Mouse (Mus musculus): Measurements from ENCODE around the gene Grip2.

GRCm38 (mm10) chr6:91839010-91839871 lies 12.2 kb upstream of the Grip2 start:
- TF ChIP-seq CTCF (IDR thresholded peaks at IDR 0.05; ENCODE audit: extremely low read depth, insufficient read depth, low read length) (no peak), POLR2A (IDR thresholded peaks at IDR 0.05; ENCODE audit: extremely low read depth, insufficient read depth, low read length) (no peak)
